8 mouse cellular contexts compared by ENCODE assay signal in the genomic region with DNA sequence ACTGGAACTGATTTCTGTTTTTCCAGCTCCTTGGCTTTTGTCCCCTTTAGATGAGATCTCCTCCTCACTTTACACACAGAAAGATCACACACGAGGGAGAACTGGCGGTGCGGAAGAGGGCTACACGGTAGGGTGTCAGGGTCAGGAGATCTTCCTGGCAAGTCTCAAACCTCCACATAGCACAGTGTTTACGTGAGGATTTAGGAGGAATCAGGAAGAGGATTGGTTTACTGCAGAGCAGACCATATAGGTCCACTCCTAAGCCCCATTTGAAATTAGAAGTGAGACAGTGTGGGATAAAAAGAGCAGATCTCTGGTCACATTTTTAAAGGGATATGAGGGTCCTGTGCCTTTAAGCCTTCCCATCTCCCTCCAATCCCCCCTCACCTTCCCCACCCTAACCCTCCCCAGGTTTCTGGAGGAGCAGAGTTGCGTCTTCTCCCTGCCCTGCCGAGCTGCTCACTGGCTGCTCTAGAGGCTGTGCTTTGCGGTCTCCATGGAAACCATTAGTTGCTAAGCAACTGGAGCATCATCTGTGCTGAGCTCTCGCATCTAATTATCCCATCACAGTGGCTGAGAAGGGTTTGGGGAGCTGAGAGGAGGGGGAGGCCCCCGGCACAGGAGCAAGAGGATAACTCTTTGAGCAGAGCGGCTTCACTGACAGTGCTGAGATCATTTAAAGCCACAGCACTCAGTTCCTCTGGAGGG. TPM values are rescaled to one million over a fixed set of nuclear protein-coding genes. Genes with fewer than 3 reads are reported as not detected.
A peak's percentile ranks its signal among the peaks of the same experiment; 100 is the strongest.
DNase-seq lines count a peak whose midpoint lies in the region; ATAC-seq and TF ChIP-seq lines count a peak whose summit lies in the region.
"Had no signal": no experiment of that assay in that cellular context is flagged by ENCODE, and none has a peak within 500 bp of the region (broad histone marks: within the 10 kb centered on the region; RNA-seq: fewer than 3 reads in every experiment).

No protein-coding gene starts in this region.

- ATAC-seq in heart, embryonic 11.5 days (replicated peaks; ENCODE audit: insufficient number of reproducible peaks, low FRiP score, low TSS enrichment), result no peak

- peak overlapping the region; percentile 90 for H3K27ac ChIP-seq in left cerebral cortex, adult 2 months
- H3K27ac ChIP-seq in olfactory bulb, adult 2 months (ENCODE audit: insufficient read depth, low read depth, low read length), result peak overlapping the region; percentile 99
- no peak overlapping the region for H3K27ac ChIP-seq in heart, embryonic 11.5 days (ENCODE audit: low read depth, low read length)

- TF ChIP-seq CTCF in left cerebral cortex, adult 2 months (IDR thresholded peaks at IDR 0.05), result no peak
- no peak for TF ChIP-seq CTCF in olfactory bulb, adult 2 months (IDR thresholded peaks at IDR 0.05; ENCODE audit: insufficient read depth, low read depth, low read length)

- DNase-seq in adipocyte (ENCODE audit: low spot score), result peak; percentile 27
- peak; percentile 48 for DNase-seq in cerebellum, adult 9-11 months
- DNase-seq in frontal cortex, postnatal 10 days (ENCODE audit: low spot score in 2 of 2), result peak; percentile 88 to 95
- peak; percentile 81 to 86 for DNase-seq in left cerebral cortex, adult 2 months (ENCODE audit: extremely low spot score in 1 of 2, low spot score in 2 of 2)
- DNase-seq in spleen, adult 18-20 months, result no peak

- no peak overlapping the region for H3K4me2 ChIP-seq in heart, embryonic 11.5 days

- H3K27me3 ChIP-seq in heart, embryonic 11.5 days (ENCODE audit: control insufficient read depth, insufficient read depth, low read length), result peaks cover 40% of the 10 kb centered on the region

- intact Hi-C loops in left cerebral cortex, adult 2 months (cut with DNase I), result loop anchor here (1.0 kb wide), 1 partner anchor 22 kb away; no protein-coding TSS in a partner anchor

- TF ChIP-seq POLR2A in olfactory bulb, adult 2 months (IDR thresholded peaks at IDR 0.05; ENCODE audit: insufficient read depth, low read depth, low read length), result peak; percentile 61

- H3K9ac ChIP-seq in heart, embryonic 11.5 days (ENCODE audit: low read depth, low read length), result no peak overlapping the region

- WGBS in olfactory bulb, adult 2 months, result 5% methylated on average over 11 of the region's 11 CpGs
- WGBS in heart, embryonic 11.5 days (ENCODE audit: insufficient replicate concordance), result 17% methylated on average over 11 of the region's 11 CpGs

- H3K36me3 ChIP-seq in heart, embryonic 11.5 days (ENCODE audit: control insufficient read depth, insufficient read depth, low read length), result no peaks in the 10 kb centered on the region

- peaks cover 26% of the 10 kb centered on the region for H3K4me1 ChIP-seq in olfactory bulb, adult 2 months (ENCODE audit: control insufficient read depth, insufficient read depth, low read length)
- H3K4me1 ChIP-seq in heart, embryonic 11.5 days (ENCODE audit: control insufficient read depth, insufficient read depth, low read length), result 0 out of 2 replicates have a peak, but pooled peaks cover 2% of the 10 kb centered on the region

- no peaks in the 10 kb centered on the region for H3K9me3 ChIP-seq in heart, embryonic 11.5 days (replicated peaks; ENCODE audit: control insufficient read depth, low read length)

- H3K4me3 ChIP-seq in left cerebral cortex, adult 2 months, result peak overlapping the region; percentile 24; the same call in 1 of the 2 replicates
- peak overlapping the region; percentile 21; the same call in 1 of the 2 replicates for H3K4me3 ChIP-seq in olfactory bulb, adult 2 months (ENCODE audit: insufficient read depth, low read depth, low read length)
- H3K4me3 ChIP-seq in heart, embryonic 11.5 days (ENCODE audit: low read depth, low read length), result no peak overlapping the region

RNA-seq across cellular contexts. Expression of gene Upk2, which starts 2.4 kb away (rescaled TPM):
- not detected for total RNA-seq in left cerebral cortex, adult 2 months (2021)
- not detected in 2 replicates for polyA plus RNA-seq in olfactory bulb, adult 2 months (2012; ENCODE audit: insufficient read depth, insufficient read length, low replicate concordance, missing spikeins)
- 0.14 TPM in 1 of 2 replicates, not detected in the other for polyA plus RNA-seq in heart, embryonic 11.5 days (2014; fragmentation: Nextera tagmentation; extraction: Ambion mirVana)
- total RNA-seq: common myeloid progenitor, adult 5-6 weeks had no signal

RNA-seq across cellular contexts. Expression of gene Foxr1, which starts 16.3 kb away (rescaled TPM):
- not detected for total RNA-seq in left cerebral cortex, adult 2 months (2021)
- polyA plus RNA-seq in olfactory bulb, adult 2 months (2012; ENCODE audit: insufficient read depth, insufficient read length, low replicate concordance, missing spikeins), result not detected in 2 replicates
- polyA plus RNA-seq in heart, embryonic 11.5 days (2014; fragmentation: Nextera tagmentation; extraction: Ambion mirVana), result not detected in 2 replicates
- total RNA-seq: common myeloid progenitor, adult 5-6 weeks had no signal

RNA-seq across cellular contexts. Expression of gene Bcl9l, which starts 25.4 kb away (rescaled TPM):
- 10 to 100 TPM; 58.6 to 63.4 TPM for total RNA-seq in left cerebral cortex, adult 2 months (2021)
- not detected in 2 replicates for polyA plus RNA-seq in olfactory bulb, adult 2 months (2012; ENCODE audit: insufficient read depth, insufficient read length, low replicate concordance, missing spikeins)
- polyA plus RNA-seq in heart, embryonic 11.5 days (2014; fragmentation: Nextera tagmentation; extraction: Ambion mirVana), result 8.7 and 9.3 TPM in 2 replicates

RNA-seq across cellular contexts. Expression of gene Ccdc84, which starts 38.8 kb away (rescaled TPM):
- 10 to 100 TPM; 19.9 to 22.2 TPM for total RNA-seq in left cerebral cortex, adult 2 months (2021)
- polyA plus RNA-seq in olfactory bulb, adult 2 months (2012; ENCODE audit: insufficient read depth, insufficient read length, low replicate concordance, missing spikeins), result not detected in 2 replicates
- polyA plus RNA-seq in heart, embryonic 11.5 days (2014; fragmentation: Nextera tagmentation; extraction: Ambion mirVana), result 21.8 and 25.4 TPM in 2 replicates

RNA-seq across cellular contexts. Expression of gene Trappc4, which starts 49.8 kb away (rescaled TPM):
- total RNA-seq in left cerebral cortex, adult 2 months (2021), result 10 to 100 TPM; 66.8 to 70.2 TPM
- not detected in 2 replicates for polyA plus RNA-seq in olfactory bulb, adult 2 months (2012; ENCODE audit: insufficient read depth, insufficient read length, low replicate concordance, missing spikeins)
- polyA plus RNA-seq in heart, embryonic 11.5 days (2014; fragmentation: Nextera tagmentation; extraction: Ambion mirVana), result 76.8 and 79.1 TPM in 2 replicates

Comparison
In these comparisons a context has a peak if more than half of its experiments do, and no peak if none do; other contexts are left out.
1. DNase-seq: peak in adipocyte (single experiment), cerebellum, adult 9-11 months (single experiment), frontal cortex, postnatal 10 days (2 of 2) and left cerebral cortex, adult 2 months (2 of 2); none in spleen, adult 18-20 months (0 of 2).